9 mouse cellular contexts compared by ENCODE assay signal in genomic region chr1:180863606-180864005, GRCm38 (mm10). TPM values are rescaled to one million over a fixed set of nuclear protein-coding genes. Genes with fewer than 3 reads are reported as not detected.
DNase-seq lines count a peak whose midpoint lies in the region; ATAC-seq lines count a peak whose summit lies in the region.
"Had no signal": no experiment of that assay in that cellular context is flagged by ENCODE, and none has a peak within 500 bp of the region (broad histone marks: within the 10 kb centered on the region; RNA-seq: fewer than 3 reads in every experiment).

No protein-coding gene starts in this region.

- intact Hi-C loops in left cerebral cortex, postnatal 25 days (cut with DNase I) = no loop called here
- intact Hi-C loops in left cerebral cortex, postnatal 4 days (cut with DNase I) = no loop called here

- peak; percentile 26 to 47 for DNase-seq in cerebellum, postnatal 14 days
- no peak for DNase-seq in cerebellum, adult 11 months
- DNase-seq in left cerebral cortex, postnatal 25 days (ENCODE audit: low spot score in 2 of 2) = peak; percentile 17 to 25
- no peak for DNase-seq in left cerebral cortex, postnatal 4 days
- peak; percentile 83 for DNase-seq in NIH3T3 (ENCODE audit: low read depth)
- DNase-seq in induced T-regulatory cell, adult 2 months (ENCODE audit: low read depth) = peak; percentile 77
- DNase-seq in layer of hippocampus, adult 11-12 months (ENCODE audit: low spot score) = no peak

- ATAC-seq in neutrophil, adult 5-6 weeks (ENCODE audit: extremely low read depth, insufficient number of reproducible peaks, low FRiP score, poor library complexity, severe bottlenecking) = peak; percentile 62; the same call in 1 of the 2 replicates

RNA-seq across cellular contexts. Expression of gene Sde2, which starts 12.7 kb away (rescaled TPM):
- 10 to 100 TPM; 18.8 to 21.0 TPM for total RNA-seq in left cerebral cortex, postnatal 25 days (2021)
- total RNA-seq in left cerebral cortex, postnatal 4 days (2021) = 10 to 100 TPM; 28.4 to 29.0 TPM
- total RNA-seq in neutrophil, adult 5-6 weeks (2017) = 33.0 and 38.8 TPM in 2 replicates

RNA-seq across cellular contexts. Expression of gene Lefty2, which starts 29.3 kb away (rescaled TPM):
- total RNA-seq in left cerebral cortex, postnatal 25 days (2021) = 1 to 10 TPM in 1 of 2 experiments, under 1 TPM in 1; 0.37 to 2.0 TPM
- total RNA-seq in left cerebral cortex, postnatal 4 days (2021) = 10 to 100 TPM in 1 of 2 experiments, 1 to 10 TPM in 1; 9.9 to 14.0 TPM
- not detected in 2 replicates for total RNA-seq in neutrophil, adult 5-6 weeks (2017)
- total RNA-seq: hematopoietic stem cell, adult 5-6 weeks had no signal

RNA-seq across cellular contexts. Expression of gene Pycr2, which starts 40.5 kb away (rescaled TPM):
- 10 to 100 TPM; 29.8 to 30.2 TPM for total RNA-seq in left cerebral cortex, postnatal 25 days (2021)
- 10 to 100 TPM; 28.6 to 31.6 TPM for total RNA-seq in left cerebral cortex, postnatal 4 days (2021)
- total RNA-seq in neutrophil, adult 5-6 weeks (2017) = 16.7 and 19.3 TPM in 2 replicates

RNA-seq across cellular contexts. Expression of gene H3f3a, which starts 49.9 kb away (rescaled TPM):
- total RNA-seq in left cerebral cortex, postnatal 25 days (2021) = 100 to 1,000 TPM; 301 to 318 TPM
- total RNA-seq in left cerebral cortex, postnatal 4 days (2021) = 100 to 1,000 TPM; 848 to 881 TPM
- total RNA-seq in neutrophil, adult 5-6 weeks (2017) = 2,143 and 2,209 TPM in 2 replicates

Comparison
In these comparisons a context has a peak if more than half of its experiments do, and no peak if none do; other contexts are left out.
1. DNase-seq: peak in cerebellum, postnatal 14 days (2 of 2), left cerebral cortex, postnatal 25 days (2 of 2), NIH3T3 (single experiment) and induced T-regulatory cell, adult 2 months (single experiment); none in cerebellum, adult 11 months (single experiment), left cerebral cortex, postnatal 4 days (single experiment) and layer of hippocampus, adult 11-12 months (single experiment).